ENCODE assay signal across 8 mouse cellular contexts in genomic region chr8:120487729-120488510, GRCm38 (mm10).
A peak's percentile ranks its signal among the peaks of the same experiment; 100 is the strongest.
DNase-seq lines count a peak whose midpoint lies in the region; ATAC-seq and TF ChIP-seq lines count a peak whose summit lies in the region.

No protein-coding gene starts in this region.

- no peak for TF ChIP-seq CTCF in gastrocnemius, adult 2 months (IDR thresholded peaks at IDR 0.05)

- ATAC-seq in intestine, embryonic 14.5 days (replicated peaks; ENCODE audit: low FRiP score, low TSS enrichment, low read depth): peak; percentile 12; the same call in 1 of the 2 replicates
- ATAC-seq in limb, embryonic 11.5 days (ENCODE audit: insufficient number of reproducible peaks, low FRiP score, low TSS enrichment, low read depth): no peak

- H3K27me3 ChIP-seq in intestine, embryonic 14.5 days (replicated peaks; ENCODE audit: control insufficient read depth, insufficient read depth, low read length): 0 out of 2 replicates have a peak, but pooled peaks cover 10% of the 10 kb centered on the region
- no peaks in the 10 kb centered on the region; the same call in none of the 2 replicates for H3K27me3 ChIP-seq in limb, embryonic 11.5 days (ENCODE audit: control insufficient read depth, insufficient read depth, low read length)
- peaks cover 64% of the 10 kb centered on the region for H3K27me3 ChIP-seq in midbrain, embryonic 10.5 days (ENCODE audit: low read depth, poor library complexity, severe bottlenecking)

- DNase-seq in ovary, adult 18-20 months (ENCODE audit: low spot score): peak; percentile 37
- DNase-seq in ovary, postnatal 10 days (ENCODE audit: low spot score): no peak
- DNase-seq in cerebellum, postnatal 25 days: peak; percentile 83 to 85
- DNase-seq in gastrocnemius, adult 2 months: no peak
- peak; percentile 77 for DNase-seq in intestine, embryonic 14.5 days (ENCODE audit: low spot score)
- DNase-seq in limb, embryonic 11.5 days (ENCODE audit: low spot score): peak; percentile 71
- peak; percentile 93 for DNase-seq in midbrain, embryonic 10.5 days (ENCODE audit: low spot score)
- peak; percentile 67 to 70 for DNase-seq in spleen, adult 18-20 months

- H3K9me3 ChIP-seq in intestine, embryonic 14.5 days (ENCODE audit: control insufficient read depth, low read length): no peaks in the 10 kb centered on the region
- no peaks in the 10 kb centered on the region for H3K9me3 ChIP-seq in limb, embryonic 11.5 days (ENCODE audit: control insufficient read depth, low read length)
- no peaks in the 10 kb centered on the region for H3K9me3 ChIP-seq in midbrain, embryonic 10.5 days (replicated peaks)

- peaks cover 53% of the 10 kb centered on the region for H3K4me1 ChIP-seq in intestine, embryonic 14.5 days (replicated peaks; ENCODE audit: control insufficient read depth, insufficient read depth, low read length)
- H3K4me1 ChIP-seq in limb, embryonic 11.5 days (ENCODE audit: control insufficient read depth, insufficient read depth, low read length): peaks cover 76% of the 10 kb centered on the region
- peaks cover 82% of the 10 kb centered on the region for H3K4me1 ChIP-seq in midbrain, embryonic 10.5 days

- peak overlapping the region; percentile 99 for H3K4me2 ChIP-seq in intestine, embryonic 14.5 days (ENCODE audit: low read length)
- H3K4me2 ChIP-seq in limb, embryonic 11.5 days (ENCODE audit: low read depth, severe bottlenecking): peak overlapping the region; percentile 100

- H3K9ac ChIP-seq in intestine, embryonic 14.5 days (ENCODE audit: low read length): peak overlapping the region; percentile 76
- H3K9ac ChIP-seq in limb, embryonic 11.5 days (ENCODE audit: low read length): peak overlapping the region; percentile 60

- 0% methylated on average over 51 of the region's 55 CpGs for WGBS in intestine, embryonic 14.5 days
- WGBS in limb, embryonic 11.5 days: 1% methylated on average over 48 of the region's 55 CpGs
- WGBS in midbrain, embryonic 10.5 days: under 1% methylated on average over 54 of the region's 55 CpGs

- H3K4me3 ChIP-seq in gastrocnemius, adult 2 months: peak overlapping the region; percentile 95
- H3K4me3 ChIP-seq in intestine, embryonic 14.5 days (ENCODE audit: low read depth, low read length): peak overlapping the region; percentile 68
- H3K4me3 ChIP-seq in limb, embryonic 11.5 days (ENCODE audit: low read depth, low read length): peak overlapping the region; percentile 71
- H3K4me3 ChIP-seq in midbrain, embryonic 10.5 days: peak overlapping the region; percentile 74

- intact Hi-C loops in gastrocnemius, adult 2 months (cut with DNase I): no loop called here

- H3K36me3 ChIP-seq in intestine, embryonic 14.5 days (ENCODE audit: control insufficient read depth, insufficient read depth, low read length): no peaks in the 10 kb centered on the region
- H3K36me3 ChIP-seq in limb, embryonic 11.5 days (ENCODE audit: control insufficient read depth, insufficient read depth, low read length): no peaks in the 10 kb centered on the region
- H3K36me3 ChIP-seq in midbrain, embryonic 10.5 days: no peaks in the 10 kb centered on the region

- H3K27ac ChIP-seq in gastrocnemius, adult 2 months: peak overlapping the region; percentile 90
- H3K27ac ChIP-seq in intestine, embryonic 14.5 days (ENCODE audit: low read depth): peak overlapping the region; percentile 77
- peak overlapping the region; percentile 76 for H3K27ac ChIP-seq in limb, embryonic 11.5 days (replicated peaks; ENCODE audit: low read depth, low read length)
- peak overlapping the region; percentile 99 for H3K27ac ChIP-seq in midbrain, embryonic 10.5 days (replicated peaks)

Comparison
In these comparisons a context has a peak if more than half of its experiments do, and no peak if none do; other contexts are left out.
1. DNase-seq: peak in ovary, adult 18-20 months (single experiment), cerebellum, postnatal 25 days (2 of 2), intestine, embryonic 14.5 days (single experiment), limb, embryonic 11.5 days (single experiment), midbrain, embryonic 10.5 days (single experiment) and spleen, adult 18-20 months (2 of 2); none in ovary, postnatal 10 days (single experiment) and gastrocnemius, adult 2 months (single experiment).
2. Peak in every context shown above with its lines, with median percentiles within 50 percentile points of each other: H3K27ac ChIP-seq and H3K4me3 ChIP-seq.